Mouse (Mus musculus) erythroblast, adult 5-6 weeks (primary cell): ENCODE data around the gene Gm20388. TPM values are rescaled to one million over a fixed set of nuclear protein-coding genes. Genes with fewer than 3 reads are reported as not detected.
A peak's percentile ranks its signal among the peaks of the same experiment; 100 is the strongest.

ENCODE experiments used
- ATAC-seq: replicated peaks from 2 replicates; pipeline ENCODE4 v1.8.0; 2016; ENCODE audit warnings: moderate number of reproducible peaks, mild to moderate bottlenecking, moderate TSS enrichment, inconsistent platforms; ENCODE audit not compliant: poor library complexity, low FRiP score, severe bottlenecking
- total RNA-seq, 2 experiments: library from RNA; stranded (forward) in 1 of 2; stranded (reverse) in 1 of 2; fragments of 150-400 nt in 1 of 2; fragments of 200-764, 138-1000 nt in 1 of 2; gene quantifications; 2 replicates each; pipeline versions ENCODE4 v1.2.3 to v1.2.4; 2015 to 2017; ENCODE audit warnings: low replicate concordance in 2 of 2

Gene Gm20388
- total RNA-seq, 2 experiments from 2014 or later: 2.9 to 7.8 TPM

- no peak for ATAC-seq
Measured at GRCm38 (mm10) chr8:120312452-120312851, 401.8 kb downstream of the Gm20388 start.

GRCm38 (mm10) chr8:120313674-120314073, 403.0 kb downstream of the Gm20388 start:
- no peak for ATAC-seq

- no peak for ATAC-seq
Measured at GRCm38 (mm10) chr8:120314932-120315331, 404.3 kb downstream of the Gm20388 start.

- 0 out of 2 replicates have a peak, but pooled peaks have one; percentile 24 for ATAC-seq
Measured at GRCm38 (mm10) chr8:120315644-120316043, 405.0 kb downstream of the Gm20388 start.

- ATAC-seq: no peak
Measured at GRCm38 (mm10) chr8:120316707-120317106, 406.1 kb downstream of the Gm20388 start.

- ATAC-seq: no peak
Measured at GRCm38 (mm10) chr8:120317118-120317824, 406.6 kb downstream of the Gm20388 start.

GRCm38 (mm10) chr8:120318476-120318991, 407.9 kb downstream of the Gm20388 start:
- ATAC-seq: no peak

- ATAC-seq: peak; percentile 85
Measured at GRCm38 (mm10) chr8:120319449-120319848, 408.8 kb downstream of the Gm20388 start.

GRCm38 (mm10) chr8:120320146-120320545, 409.5 kb downstream of the Gm20388 start:
- ATAC-seq: no peak

GRCm38 (mm10) chr8:120321724-120322123, 411.1 kb downstream of the Gm20388 start:
- ATAC-seq: no peak

- no peak for ATAC-seq
Measured at GRCm38 (mm10) chr8:120322956-120323448, 412.4 kb downstream of the Gm20388 start.

- ATAC-seq: no peak
Measured at GRCm38 (mm10) chr8:120324555-120324954, 413.9 kb downstream of the Gm20388 start.

GRCm38 (mm10) chr8:120325172-120325767, 414.6 kb downstream of the Gm20388 start:
- peak; percentile 17 for ATAC-seq

GRCm38 (mm10) chr8:120327131-120327554, 416.5 kb downstream of the Gm20388 start:
- peak; percentile 38; the same call in 1 of the 2 replicates for ATAC-seq

GRCm38 (mm10) chr8:120328361-120329022, 417.9 kb downstream of the Gm20388 start:
- peak; percentile 65 for ATAC-seq

- peak; percentile 56 for ATAC-seq
Measured at GRCm38 (mm10) chr8:120329030-120329748, 418.5 kb downstream of the Gm20388 start.

- ATAC-seq: no peak
Measured at GRCm38 (mm10) chr8:120331027-120331426, 420.4 kb downstream of the Gm20388 start.

GRCm38 (mm10) chr8:120332379-120333229, 422.0 kb downstream of the Gm20388 start:
- ATAC-seq: no peak

- no peak for ATAC-seq
Measured at GRCm38 (mm10) chr8:120333681-120334080, 423.0 kb downstream of the Gm20388 start.
